In genomic region chr7:45716460-45716857, GRCm38 (mm10) we compare ENCODE assay signal across 9 mouse cellular contexts. TPM values are rescaled to one million over a fixed set of nuclear protein-coding genes. Genes with fewer than 3 reads are reported as not detected.
A peak's percentile ranks its signal among the peaks of the same experiment; 100 is the strongest.
DNase-seq lines count a peak whose midpoint lies in the region; ATAC-seq and TF ChIP-seq lines count a peak whose summit lies in the region.
"Had no signal": no experiment of that assay in that cellular context is flagged by ENCODE, and none has a peak within 500 bp of the region (broad histone marks: within the 10 kb centered on the region; RNA-seq: fewer than 3 reads in every experiment).

No protein-coding gene starts in this region.

- H3K9ac ChIP-seq in liver, embryonic 11.5 days (ENCODE audit: low read depth, low read length), result peak overlapping the region; percentile 95
- peak overlapping the region; percentile 27; the same call in 1 of the 2 replicates for H3K9ac ChIP-seq in stomach, postnatal 0 days (ENCODE audit: low read length)

- H3K4me3 ChIP-seq in thymus, adult 2 months (ENCODE audit: control insufficient read depth, insufficient read depth, low read length), result no peak overlapping the region
- peak overlapping the region; percentile 71 for H3K4me3 ChIP-seq in liver, embryonic 11.5 days (ENCODE audit: low read depth, low read length)
- peak overlapping the region; percentile 10; the same call in 1 of the 2 replicates for H3K4me3 ChIP-seq in stomach, postnatal 0 days (ENCODE audit: low read depth, low read length)

- TF ChIP-seq EP300 in stomach, postnatal 0 days (optimal IDR thresholded peaks at IDR 0.05), result no peak

- H3K9me3 ChIP-seq in liver, embryonic 11.5 days (ENCODE audit: control insufficient read depth, low read length), result no peaks in the 10 kb centered on the region
- H3K9me3 ChIP-seq in stomach, postnatal 0 days (ENCODE audit: control insufficient read depth, low read length), result no peaks in the 10 kb centered on the region

- no peak for TF ChIP-seq CTCF in thymus, adult 2 months (IDR thresholded peaks at IDR 0.05; ENCODE audit: borderline replicate concordance, control insufficient read depth, extremely low read depth, insufficient read depth, low read length, poor library complexity)
- TF ChIP-seq CTCF in stomach, postnatal 0 days (IDR thresholded peaks at IDR 0.05; ENCODE audit: low read depth), result no peak

- TF ChIP-seq POLR2A in thymus, adult 2 months (IDR thresholded peaks at IDR 0.05; ENCODE audit: control insufficient read depth, extremely low read depth, insufficient read depth, low read length, poor library complexity), result no peak

- H3K4me2 ChIP-seq in liver, embryonic 11.5 days, result peak overlapping the region; percentile 95
- H3K4me2 ChIP-seq in stomach, postnatal 0 days (replicated peaks; ENCODE audit: low read depth), result peak overlapping the region; percentile 91

- WGBS in thymus, adult 2 months, result 90% methylated on average over 3 of the region's 3 CpGs
- WGBS in liver, embryonic 11.5 days, result 77% methylated on average over 3 of the region's 3 CpGs
- WGBS in stomach, postnatal 0 days, result 86% methylated on average over 3 of the region's 3 CpGs

- peak; percentile 43 for DNase-seq in cerebellum, adult 9-11 months
- no peak for DNase-seq in cerebellum, postnatal 14 days
- DNase-seq in thymus, postnatal 4 days, result peak; percentile 13
- DNase-seq in thymus, adult 2 months, result no peak
- DNase-seq in liver, embryonic 11.5 days (ENCODE audit: low spot score), result no peak
- no peak for DNase-seq in stomach, postnatal 0 days (ENCODE audit: low spot score)
- no peak for DNase-seq in retina, postnatal 1 day
- no peak for DNase-seq in embryo, embryonic 11 days
- DNase-seq: cerebellum, adult 2 months had no signal

- no peak for ATAC-seq in liver, embryonic 11.5 days (replicated peaks; ENCODE audit: low FRiP score)
- no peak for ATAC-seq in stomach, postnatal 0 days (ENCODE audit: low FRiP score, low TSS enrichment)

- peaks cover 19% of the 10 kb centered on the region for H3K36me3 ChIP-seq in thymus, adult 2 months (ENCODE audit: control insufficient read depth, insufficient read depth, low read length)
- peaks cover 40% of the 10 kb centered on the region for H3K36me3 ChIP-seq in liver, embryonic 11.5 days (ENCODE audit: control insufficient read depth, insufficient read depth, low read length)
- H3K36me3 ChIP-seq in stomach, postnatal 0 days (ENCODE audit: control insufficient read depth, insufficient read depth, low read length), result peaks cover 23% of the 10 kb centered on the region

- no peaks in the 10 kb centered on the region for H3K27me3 ChIP-seq in thymus, adult 2 months (ENCODE audit: control insufficient read depth, insufficient read depth, low read length)
- H3K27me3 ChIP-seq in liver, embryonic 11.5 days (replicated peaks; ENCODE audit: control insufficient read depth, insufficient read depth, low read length), result no peaks in the 10 kb centered on the region
- H3K27me3 ChIP-seq in stomach, postnatal 0 days (ENCODE audit: control insufficient read depth, insufficient read depth, low read length), result no peaks in the 10 kb centered on the region

- H3K27ac ChIP-seq in thymus, adult 2 months (ENCODE audit: control insufficient read depth, insufficient read depth, low read length), result no peak overlapping the region
- H3K27ac ChIP-seq in liver, embryonic 11.5 days (ENCODE audit: low read depth, low read length), result peak overlapping the region; percentile 86
- 0 out of 2 replicates have a peak overlapping the region, but pooled peaks have one; percentile 31 for H3K27ac ChIP-seq in stomach, postnatal 0 days (replicated peaks)

- H3K4me1 ChIP-seq in thymus, adult 2 months (replicated peaks; ENCODE audit: control insufficient read depth, insufficient read depth, low read length), result peaks cover 37% of the 10 kb centered on the region
- H3K4me1 ChIP-seq in liver, embryonic 11.5 days (replicated peaks; ENCODE audit: control insufficient read depth, insufficient read depth, low read length), result peaks cover 40% of the 10 kb centered on the region
- H3K4me1 ChIP-seq in stomach, postnatal 0 days (replicated peaks; ENCODE audit: control insufficient read depth, insufficient read depth), result peaks cover 13% of the 10 kb centered on the region; the same call in 1 of the 2 replicates

RNA-seq across cellular contexts. Expression of gene Rpl18, which starts 1.2 kb away (rescaled TPM):
- 2,384 and 2,707 TPM in 2 replicates for polyA plus RNA-seq in thymus, adult 2 months (2012; rRNA removed)
- polyA plus RNA-seq in liver, embryonic 11.5 days (2014; fragmentation: Nextera tagmentation; extraction: Ambion mirVana), result 1,405 and 1,469 TPM in 2 replicates
- polyA plus RNA-seq in stomach, postnatal 0 days (2015; fragmentation: Nextera tagmentation; extraction: Ambion mirVana), result 893 and 919 TPM in 2 replicates

RNA-seq across cellular contexts. Expression of gene Sphk2, which starts 1.3 kb away (rescaled TPM):
- polyA plus RNA-seq in thymus, adult 2 months (2012; rRNA removed), result 87.4 and 88.1 TPM in 2 replicates
- 24.2 and 25.6 TPM in 2 replicates for polyA plus RNA-seq in liver, embryonic 11.5 days (2014; fragmentation: Nextera tagmentation; extraction: Ambion mirVana)
- polyA plus RNA-seq in stomach, postnatal 0 days (2015; fragmentation: Nextera tagmentation; extraction: Ambion mirVana), result 23.6 and 24.5 TPM in 2 replicates

RNA-seq across cellular contexts. Expression of gene Fam83e, which starts 4.6 kb away (rescaled TPM):
- polyA plus RNA-seq in thymus, adult 2 months (2012; rRNA removed), result 1.5 and 1.7 TPM in 2 replicates
- 0.77 and 1.1 TPM in 2 replicates for polyA plus RNA-seq in liver, embryonic 11.5 days (2014; fragmentation: Nextera tagmentation; extraction: Ambion mirVana)
- 21.6 and 24.8 TPM in 2 replicates for polyA plus RNA-seq in stomach, postnatal 0 days (2015; fragmentation: Nextera tagmentation; extraction: Ambion mirVana)

RNA-seq across cellular contexts. Expression of gene Spaca4, which starts 9.2 kb away (rescaled TPM):
- polyA plus RNA-seq in thymus, adult 2 months (2012; rRNA removed), result not detected in 2 replicates
- not detected in 2 replicates for polyA plus RNA-seq in liver, embryonic 11.5 days (2014; fragmentation: Nextera tagmentation; extraction: Ambion mirVana)
- polyA plus RNA-seq in stomach, postnatal 0 days (2015; fragmentation: Nextera tagmentation; extraction: Ambion mirVana), result 0.39 and 0.56 TPM in 2 replicates
- polyA plus RNA-seq: cerebellum, adult 2 months had no signal

RNA-seq across cellular contexts. Expression of gene Dbp, which starts 11.6 kb away (rescaled TPM):
- polyA plus RNA-seq in thymus, adult 2 months (2012; rRNA removed), result 28.2 and 31.3 TPM in 2 replicates
- polyA plus RNA-seq in liver, embryonic 11.5 days (2014; fragmentation: Nextera tagmentation; extraction: Ambion mirVana), result 1.8 and 1.9 TPM in 2 replicates
- polyA plus RNA-seq in stomach, postnatal 0 days (2015; fragmentation: Nextera tagmentation; extraction: Ambion mirVana), result 8.8 and 12.6 TPM in 2 replicates

Comparison
In these comparisons a context has a peak if more than half of its experiments do, and no peak if none do; other contexts are left out.
1. DNase-seq: peak in cerebellum, adult 9-11 months (single experiment) and thymus, postnatal 4 days (single experiment); none in cerebellum, postnatal 14 days (0 of 2), thymus, adult 2 months (single experiment), liver, embryonic 11.5 days (single experiment), stomach, postnatal 0 days (single experiment), retina, postnatal 1 day (single experiment) and embryo, embryonic 11 days (single experiment).